Mouse (Mus musculus): ENCODE data around the gene Pcid2.

GRCm38 (mm10) chr8:13154099-13154498 is 48.8 kb upstream of the Pcid2 start:
- TF ChIP-seq CTCF (IDR thresholded peaks at IDR 0.05; ENCODE audit: borderline replicate concordance, control insufficient read depth, extremely low read depth, insufficient read depth, low read length, poor library complexity) (no peak), POLR2A (IDR thresholded peaks at IDR 0.05; ENCODE audit: control insufficient read depth, extremely low read depth, insufficient read depth, low read length, poor library complexity) (no peak)

All from thymus, adult 2 months (tissue).